Mouse (Mus musculus) stomach, postnatal 0 days (tissue): ENCODE data around the gene Mrps2.

Source experiments
- CTCF ChIP-seq: IDR thresholded peaks from 2 replicates; pipeline ENCODE4 v1.5.1; 2016; ENCODE audit warnings: antibody characterized with exemption, low read depth, mild to moderate bottlenecking, moderate library complexity
- EP300 ChIP-seq: optimal IDR thresholded peaks from 2 replicates; pipeline ENCODE3; 2016; ENCODE audit warnings: antibody characterized with exemption

GRCm38 (mm10) chr2:28502987-28503386 is 35.1 kb downstream of the Mrps2 start:
- TF ChIP-seq EP300 (no peak), CTCF (no peak)
